Mouse (Mus musculus): ENCODE measurements at regions not wholly inside any gene's neighbourhood (a gene's known extent, or its start where the extent isn't known, plus 50 kb on each side); places are given as distances from the start of the nearest gene placed in this dataset.

- TF ChIP-seq POLR2A (IDR thresholded peaks at IDR 0.05; ENCODE audit: borderline replicate concordance, extremely low read depth, insufficient read depth, insufficient read length, poor library complexity, severe bottlenecking) (no peak), CTCF (IDR thresholded peaks at IDR 0.05; ENCODE audit: borderline replicate concordance, extremely low read depth, insufficient read depth, insufficient read length) (no peak)
These were observed 211.8 kb upstream of the Eya4 start for GRCm38 (mm10) chr10:23562273-23562885.

Data from brain, embryonic 14.5 days (tissue).